Mouse (Mus musculus) urinary bladder, postnatal 14 days (tissue): ENCODE measurements around the gene Ndc1.
A peak's percentile ranks its signal among the peaks of the same experiment; 100 is the strongest.

Experiments used
- DNase-seq: peaks from one replicate; pipeline ENCODE4 v3.0.0; 2021; ENCODE audit warnings: low spot score

Ndc1 gene

GRCm38 (mm10) chr4:107442891-107443483, 75.4 kb downstream of the Ndc1 start:
- no peak for DNase-seq

- DNase-seq = no peak
Measured at GRCm38 (mm10) chr4:107443621-107444020, 76.0 kb downstream of the Ndc1 start.

- DNase-seq = peak; percentile 29
Measured at GRCm38 (mm10) chr4:107448481-107448880, 80.9 kb downstream of the Ndc1 start.

- DNase-seq = no peak
Measured at GRCm38 (mm10) chr4:107449519-107449918, 81.9 kb downstream of the Ndc1 start.

GRCm38 (mm10) chr4:107452266-107453015, 84.9 kb downstream of the Ndc1 start:
- DNase-seq = no peak

GRCm38 (mm10) chr4:107453141-107453984, 85.8 kb downstream of the Ndc1 start:
- peak; percentile 88 for DNase-seq

- DNase-seq = no peak
Measured at GRCm38 (mm10) chr4:107457602-107458001, 90.0 kb downstream of the Ndc1 start.

- DNase-seq = no peak
Measured at GRCm38 (mm10) chr4:107458907-107459306, 91.3 kb downstream of the Ndc1 start.

GRCm38 (mm10) chr4:107459461-107459860, 91.9 kb downstream of the Ndc1 start:
- DNase-seq = no peak

- no peak for DNase-seq
Measured at GRCm38 (mm10) chr4:107460468-107460867, 92.9 kb downstream of the Ndc1 start.
